Mouse (Mus musculus) bone marrow macrophage, adult 2 months (primary cell): ENCODE results near the gene Adgrv1.

Experiments used
- CTCF ChIP-seq: IDR thresholded peaks from 2 replicates; pipeline ENCODE4 v1.5.1; 2012; ENCODE audit warnings: low read depth, mild to moderate bottlenecking, low read length, moderate library complexity
- POLR2A ChIP-seq: IDR thresholded peaks from 2 replicates; pipeline ENCODE4 v1.6.1; 2012; ENCODE audit warnings: mild to moderate bottlenecking, low read depth, low read length, borderline replicate concordance

- TF ChIP-seq CTCF (no peak), POLR2A (no peak)
Observed at GRCm38 (mm10) chr13:81466661-81467060, 166.3 kb downstream of the Adgrv1 start.
